Mouse (Mus musculus) intestine, postnatal 0 days (tissue): ENCODE measurements around the gene Xcl1. TPM values are rescaled to one million over a fixed set of nuclear protein-coding genes. Genes with fewer than 3 reads are reported as not detected.

Source experiments
- ATAC-seq: fragments of 200-750 bp; cut with Nextera tagmentation; 2 replicates; pipeline ENCODE4 v1.8.0; 2017; ENCODE audit warnings: mild to moderate bottlenecking, moderate TSS enrichment, moderate library complexity
- H3K27ac ChIP-seq: fragments of 300-500 bp; sonication (generic); 2 replicates; pipeline ENCODE4 v1.5.1; 2014; ENCODE audit warnings: mild to moderate bottlenecking, low read depth, low read length, moderate library complexity
- H3K27me3 ChIP-seq: fragments of 300-500 bp; sonication (generic); replicated peaks from 2 replicates; pipeline ENCODE4 v1.6.1; 2014; ENCODE audit warnings: low read length, mixed read lengths; ENCODE audit not compliant: control insufficient read depth, insufficient read depth
- H3K36me3 ChIP-seq: fragments of 300-500 bp; sonication (generic); 2 replicates; pipeline ENCODE4 v1.6.1; 2014; ENCODE audit warnings: mild to moderate bottlenecking, moderate library complexity; ENCODE audit not compliant: control insufficient read depth, insufficient read depth
- H3K4me1 ChIP-seq: fragments of 300-500 bp; sonication (generic); replicated peaks from 2 replicates; pipeline ENCODE4 v1.6.1; 2014; ENCODE audit warnings: antibody characterized with exemption, low read length, mixed read lengths; ENCODE audit not compliant: control insufficient read depth, insufficient read depth
- H3K4me2 ChIP-seq: fragments of 300-500 bp; sonication (generic); replicated peaks from 2 replicates; pipeline ENCODE4 v1.6.1; 2014; ENCODE audit warnings: low read depth, mild to moderate bottlenecking, moderate library complexity
- H3K4me3 ChIP-seq: fragments of 300-500 bp; sonication (generic); 2 replicates; pipeline ENCODE4 v1.5.1; 2014; ENCODE audit warnings: low read depth, low read length
- H3K9ac ChIP-seq: fragments of 300-500 bp; sonication (generic); 2 replicates; pipeline ENCODE4 v1.6.1; 2014; ENCODE audit warnings: mild to moderate bottlenecking, low read depth, low read length
- H3K9me3 ChIP-seq: fragments of 300-500 bp; sonication (generic); 2 replicates; pipeline ENCODE4 v1.6.1; 2016; ENCODE audit warnings: mixed run types; ENCODE audit not compliant: control insufficient read depth
- CTCF ChIP-seq: sonication (generic); IDR thresholded peaks from 2 replicates; pipeline ENCODE4 v1.5.1; 2016; ENCODE audit warnings: low read depth, mild to moderate bottlenecking, control low read depth, antibody characterized with exemption, moderate library complexity
- WGBS: fragments of 180-500 bp; shearing (Covaris S2); extraction: QIAGEN DNeasy Blood & Tissue Kit; methylation state at CpG from one replicate; pipeline ENCODE4 v1.1.7; 2014; 5-methylcytosine and 5-hydroxymethylcytosine counted together
- polyA plus RNA-seq: library from polyadenylated mRNA; unstranded; fragments of >200 nt; fragmentation: Nextera tagmentation; extraction: Ambion mirVana; gene quantifications from 2 replicates; pipeline ENCODE4 v1.2.1, GENCODE M21; 2015

The Xcl1 gene
- polyA plus RNA-seq, 1 experiment from 2014 or later: not detected

DNA sequence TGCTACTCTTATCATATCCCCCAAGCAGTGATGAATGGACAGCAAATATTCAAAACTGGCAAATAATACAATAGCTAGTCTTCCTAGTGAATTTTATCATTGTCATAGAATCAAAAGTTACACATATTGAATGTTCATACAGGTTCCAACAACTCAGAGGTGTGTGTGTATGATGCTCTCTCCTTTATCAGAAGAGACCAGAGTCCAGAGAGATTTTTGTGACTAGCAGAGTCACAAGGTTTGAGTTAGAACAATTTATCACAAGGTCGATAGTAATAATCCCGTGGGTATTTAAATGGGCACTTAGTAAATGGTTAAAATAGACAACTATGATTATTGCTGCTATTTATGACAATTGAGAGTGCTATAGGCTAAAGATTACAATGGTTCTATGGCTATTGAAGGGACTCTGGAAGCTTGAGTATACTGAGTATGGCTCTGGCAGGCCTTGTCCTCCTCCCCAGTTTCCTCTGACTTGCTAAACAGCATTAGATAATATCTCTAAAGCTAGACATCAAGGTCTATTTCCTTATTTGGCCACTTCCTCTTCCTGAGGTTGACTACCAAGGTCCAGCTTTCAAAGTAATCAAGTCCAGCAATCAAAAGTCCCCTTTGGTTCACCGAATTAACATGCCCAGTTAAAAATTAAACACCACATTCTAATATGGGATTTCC is 21.5 kb upstream of the Xcl1 start:
- no peak overlapping the region for H3K4me3 ChIP-seq
- no peak overlapping the region for H3K9ac ChIP-seq
- ATAC-seq: peak; percentile 88
- no peak overlapping the region for H3K27ac ChIP-seq
- no peaks in the 10 kb centered on the region for H3K9me3 ChIP-seq
- no peaks in the 10 kb centered on the region; the same call in 1 of the 2 replicates for H3K4me1 ChIP-seq
- WGBS: 37% methylated on average over 3 of the region's 3 CpGs
- H3K36me3 ChIP-seq: no peaks in the 10 kb centered on the region
- no peaks in the 10 kb centered on the region for H3K27me3 ChIP-seq
- H3K4me2 ChIP-seq: no peak overlapping the region
- TF ChIP-seq CTCF: no peak

DNA sequence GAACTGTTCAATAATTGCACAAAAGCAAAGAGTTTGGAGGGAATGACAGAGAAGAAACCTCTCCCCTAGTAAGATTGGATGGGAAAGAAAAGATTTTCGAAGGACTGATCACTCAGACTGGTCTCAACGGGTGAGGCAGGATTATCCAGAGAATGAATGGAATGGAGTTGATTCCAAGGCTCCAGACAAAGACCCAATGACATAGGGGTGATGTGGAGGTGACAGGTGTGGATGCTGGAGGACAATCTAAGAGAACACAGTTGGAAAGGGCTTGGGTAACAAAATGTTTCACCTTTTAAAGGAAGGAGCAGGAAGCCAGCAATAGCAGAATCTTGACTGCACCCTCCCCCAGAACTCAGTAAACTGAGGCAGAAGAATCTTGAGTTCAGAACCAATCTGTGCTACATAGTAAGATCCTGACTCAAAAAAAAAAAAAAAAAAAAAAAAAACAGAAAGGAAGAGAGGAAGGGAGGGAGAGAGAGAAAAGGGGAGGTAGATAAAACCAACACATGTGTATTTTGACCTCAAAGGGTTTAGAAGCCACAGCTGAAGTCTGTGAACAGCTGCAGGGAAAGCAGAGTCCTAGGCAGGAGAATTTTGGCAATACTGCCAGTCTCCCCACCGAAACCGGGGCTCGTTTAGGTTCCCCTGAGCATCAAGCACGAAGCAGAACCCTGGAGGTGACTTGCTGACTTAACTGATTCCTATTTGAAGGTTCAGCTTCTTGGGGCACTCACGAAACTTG is 20.3 kb upstream of the Xcl1 start:
- no peaks in the 10 kb centered on the region for H3K9me3 ChIP-seq
- ATAC-seq: no peak
- no peaks in the 10 kb centered on the region; the same call in 1 of the 2 replicates for H3K4me1 ChIP-seq
- H3K36me3 ChIP-seq: no peaks in the 10 kb centered on the region
- no peak for TF ChIP-seq CTCF
- H3K4me3 ChIP-seq: no peak overlapping the region
- H3K9ac ChIP-seq: no peak overlapping the region
- H3K27ac ChIP-seq: 0 out of 2 replicates have a peak overlapping the region, but pooled peaks have one; percentile 30
- H3K4me2 ChIP-seq: no peak overlapping the region
- H3K27me3 ChIP-seq: no peaks in the 10 kb centered on the region
- 73% methylated on average over 7 of the region's 7 CpGs for WGBS

DNA sequence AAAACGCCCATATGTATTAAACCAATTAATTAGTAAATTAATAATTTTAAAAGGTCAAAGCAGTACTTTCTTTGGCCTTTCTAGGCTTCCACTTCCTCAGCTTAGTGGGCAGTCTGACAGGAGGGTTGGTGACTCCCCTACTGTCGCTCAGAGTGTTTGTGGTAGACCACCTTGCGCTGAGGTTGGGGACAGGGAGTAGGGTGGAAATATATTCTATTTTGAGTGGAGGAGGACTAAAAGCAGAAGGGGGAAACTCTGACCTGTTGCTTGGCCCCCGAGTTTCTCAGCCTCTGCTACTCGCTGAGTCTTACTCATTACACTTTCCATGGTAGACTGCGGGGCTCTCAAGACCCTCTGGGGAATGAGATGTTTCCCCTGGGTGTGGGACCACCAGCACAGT is 18.2 kb upstream of the Xcl1 start:
- no peaks in the 10 kb centered on the region for H3K36me3 ChIP-seq
- TF ChIP-seq CTCF: no peak
- 91% methylated on average over 6 of the region's 6 CpGs for WGBS
- H3K9ac ChIP-seq: no peak overlapping the region
- no peaks in the 10 kb centered on the region for H3K4me1 ChIP-seq
- H3K4me2 ChIP-seq: no peak overlapping the region
- no peaks in the 10 kb centered on the region for H3K27me3 ChIP-seq
- ATAC-seq: no peak
- H3K9me3 ChIP-seq: no peaks in the 10 kb centered on the region
- H3K4me3 ChIP-seq: no peak overlapping the region
- H3K27ac ChIP-seq: no peak overlapping the region

DNA sequence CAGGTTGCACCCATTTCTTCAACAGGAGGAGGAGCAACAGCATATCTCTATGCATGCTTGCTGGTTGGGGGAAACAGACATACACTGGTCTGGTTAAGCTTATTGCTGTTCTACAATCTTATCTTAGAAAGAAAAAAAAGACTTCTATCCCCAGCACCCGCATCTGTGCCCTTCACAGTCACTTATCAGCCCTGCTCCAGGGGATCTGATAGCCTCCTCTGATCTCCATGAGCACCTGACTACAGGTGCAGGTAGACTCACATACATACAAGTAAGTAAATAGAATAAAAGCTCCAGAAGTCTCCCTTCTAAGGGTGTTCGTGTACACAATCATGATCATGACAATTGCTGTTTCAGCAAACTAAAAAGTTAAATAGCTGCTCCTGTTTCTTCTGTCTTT is 733 bp upstream of the Xcl1 start:
- WGBS: 24% methylated on average over 2 of the region's 2 CpGs
- ATAC-seq: no peak

DNA sequence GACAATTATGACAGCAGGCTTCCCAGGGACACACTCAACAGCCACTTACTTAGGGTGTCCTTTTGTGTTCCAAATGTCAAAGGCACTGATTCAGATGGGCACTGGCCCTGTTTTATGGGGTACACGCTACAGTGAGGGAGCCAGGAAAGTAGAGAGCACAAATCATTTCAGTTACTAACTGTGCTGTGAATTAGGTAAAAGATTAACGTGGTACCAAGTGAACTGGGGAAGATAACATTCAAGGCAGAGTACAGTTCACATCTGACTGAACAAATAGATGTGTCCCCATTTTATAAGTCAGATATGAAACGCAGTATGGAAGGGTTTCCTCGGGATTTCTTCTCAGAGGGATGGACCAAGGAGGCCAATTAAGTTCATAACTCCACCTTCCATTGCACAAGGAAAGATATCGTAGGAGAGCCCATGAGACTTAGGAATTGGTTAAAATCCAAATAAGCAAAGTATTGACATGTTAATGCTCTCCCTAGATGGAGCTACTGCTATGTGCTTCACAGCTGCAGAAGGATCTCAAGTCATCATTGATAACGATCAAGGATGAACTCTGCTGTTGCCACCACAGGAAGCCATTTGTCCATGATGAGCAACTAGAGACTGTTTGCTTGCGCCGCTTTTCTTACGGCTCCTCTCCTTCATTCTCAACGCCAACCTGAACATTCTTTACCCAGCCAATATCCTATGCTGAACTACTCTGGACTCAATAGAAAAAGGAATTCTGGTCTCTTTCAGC is 1.7 kb downstream of the Xcl1 start:
- H3K36me3 ChIP-seq: no peaks in the 10 kb centered on the region
- no peak overlapping the region for H3K27ac ChIP-seq
- no peak for ATAC-seq
- no peak overlapping the region for H3K9ac ChIP-seq
- TF ChIP-seq CTCF: no peak
- H3K4me2 ChIP-seq: no peak overlapping the region
- no peak overlapping the region for H3K4me3 ChIP-seq
- H3K27me3 ChIP-seq: no peaks in the 10 kb centered on the region
- no peaks in the 10 kb centered on the region for H3K4me1 ChIP-seq
- 64% methylated on average over 10 of the region's 10 CpGs for WGBS
- H3K9me3 ChIP-seq: no peaks in the 10 kb centered on the region

More for the DNA sequence above, 733 bp upstream of the Xcl1 start:
- no peaks in the 10 kb centered on the region for H3K4me1 ChIP-seq
- no peaks in the 10 kb centered on the region for H3K36me3 ChIP-seq
- H3K27ac ChIP-seq: no peak overlapping the region
- H3K9me3 ChIP-seq: no peaks in the 10 kb centered on the region
- H3K4me2 ChIP-seq: no peak overlapping the region
- no peaks in the 10 kb centered on the region for H3K27me3 ChIP-seq
- TF ChIP-seq CTCF: no peak
- H3K9ac ChIP-seq: no peak overlapping the region
- H3K4me3 ChIP-seq: no peak overlapping the region

DNA sequence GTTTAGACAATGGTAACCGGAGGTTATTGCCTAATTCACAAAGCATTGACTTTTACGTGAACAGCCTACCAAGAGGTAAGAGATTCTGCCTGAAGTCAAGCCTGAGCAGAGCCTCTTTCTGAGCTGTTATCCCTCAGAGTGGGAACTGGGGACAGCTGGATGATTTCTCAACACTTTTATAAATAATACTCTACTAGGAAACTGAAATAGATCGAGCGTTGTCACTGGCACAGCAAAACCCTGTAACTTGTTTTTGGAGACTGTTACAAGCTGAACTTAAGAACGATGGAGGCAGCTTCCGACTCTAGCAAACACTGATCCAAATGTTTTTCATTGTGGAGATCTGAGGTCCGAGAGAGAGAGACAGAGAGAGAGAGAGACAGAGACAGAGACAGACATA is 4.2 kb downstream of the Xcl1 start:
- Histone ChIP-seq H3K27ac (no peak overlapping the region), H3K36me3 (no peaks in the 10 kb centered on the region), H3K4me3 (no peak overlapping the region), H3K9ac (no peak overlapping the region), H3K9me3 (no peaks in the 10 kb centered on the region), H3K4me1 (no peaks in the 10 kb centered on the region), H3K27me3 (no peaks in the 10 kb centered on the region), H3K4me2 (no peak overlapping the region)
- no peak for TF ChIP-seq CTCF
- ATAC-seq: no peak
- WGBS: 71% methylated on average over 7 of the region's 7 CpGs
